Mouse (Mus musculus) T-helper 2 cell (primary cell): ENCODE results near the gene Neurod6.
"Not testable (repeated sequence)": the region's sequence is repeated elsewhere in the genome, so short reads cannot be mapped to it uniquely, and the experiment has no call there.

Experiments used
- in situ Hi-C: fragments of 300-600 bp; cut with MboI, MseI; formaldehyde crosslinking; loops from one replicate; pipeline ENCODE4 v1.15.1; 2025; ENCODE audit warnings: high pct_unique_total_duplicates

Neurod6 gene

GRCm38 (mm10) chr6:55680974-55681373 lies at the start of gene Neurod6:
TSS of gene Neurod6 (minus strand) at chr6:55681263.
- in situ Hi-C loops = no loop called here

GRCm38 (mm10) chr6:55717209-55717608 lies 36.1 kb upstream of the Neurod6 start:
- in situ Hi-C loops = no loop called here

GRCm38 (mm10) chr6:55715446-55715845 lies 34.4 kb upstream of the Neurod6 start:
- in situ Hi-C loops = no loop called here

GRCm38 (mm10) chr6:55710913-55711312 lies 29.9 kb upstream of the Neurod6 start:
- in situ Hi-C loops = not testable (repeated sequence)

GRCm38 (mm10) chr6:55704759-55705104 lies 23.7 kb upstream of the Neurod6 start:
- in situ Hi-C loops = no loop called here

- in situ Hi-C loops = no loop called here
Measured at GRCm38 (mm10) chr6:55704061-55704758, 23.1 kb upstream of the Neurod6 start.

GRCm38 (mm10) chr6:55700392-55701386 lies 19.6 kb upstream of the Neurod6 start:
- in situ Hi-C loops = no loop called here

GRCm38 (mm10) chr6:55690015-55690531 lies 9.0 kb upstream of the Neurod6 start:
- in situ Hi-C loops = no loop called here

GRCm38 (mm10) chr6:55683506-55683905 lies 2.4 kb upstream of the Neurod6 start:
- in situ Hi-C loops = no loop called here

- in situ Hi-C loops = no loop called here
Measured at GRCm38 (mm10) chr6:55682886-55683285, 1.8 kb upstream of the Neurod6 start.

- in situ Hi-C loops = no loop called here
Measured at GRCm38 (mm10) chr6:55678571-55679185, 2.4 kb downstream of the Neurod6 start.

- in situ Hi-C loops = no loop called here
Measured at GRCm38 (mm10) chr6:55677326-55677725, 3.7 kb downstream of the Neurod6 start.

- in situ Hi-C loops = no loop called here
Measured at GRCm38 (mm10) chr6:55676663-55677311, 4.3 kb downstream of the Neurod6 start.

- in situ Hi-C loops = no loop called here
Measured at GRCm38 (mm10) chr6:55676141-55676662, 4.9 kb downstream of the Neurod6 start.

- in situ Hi-C loops = no loop called here
Measured at GRCm38 (mm10) chr6:55667801-55668200, 13.3 kb downstream of the Neurod6 start.

- in situ Hi-C loops = no loop called here
Measured at GRCm38 (mm10) chr6:55661126-55661915, 19.7 kb downstream of the Neurod6 start.

- in situ Hi-C loops = no loop called here
Measured at GRCm38 (mm10) chr6:55649996-55650395, 31.1 kb downstream of the Neurod6 start.

GRCm38 (mm10) chr6:55649581-55649980 lies 31.5 kb downstream of the Neurod6 start:
- in situ Hi-C loops = no loop called here

- in situ Hi-C loops = no loop called here
Measured at GRCm38 (mm10) chr6:55648886-55649285, 32.2 kb downstream of the Neurod6 start.

- in situ Hi-C loops = no loop called here
Measured at GRCm38 (mm10) chr6:55647771-55648280, 33.2 kb downstream of the Neurod6 start.
